Mouse (Mus musculus): ENCODE measurements at regions not wholly inside any gene's neighbourhood (a gene's known extent, or its start where the extent isn't known, plus 50 kb on each side); places are given as distances from the start of the nearest gene placed in this dataset.

DNA sequence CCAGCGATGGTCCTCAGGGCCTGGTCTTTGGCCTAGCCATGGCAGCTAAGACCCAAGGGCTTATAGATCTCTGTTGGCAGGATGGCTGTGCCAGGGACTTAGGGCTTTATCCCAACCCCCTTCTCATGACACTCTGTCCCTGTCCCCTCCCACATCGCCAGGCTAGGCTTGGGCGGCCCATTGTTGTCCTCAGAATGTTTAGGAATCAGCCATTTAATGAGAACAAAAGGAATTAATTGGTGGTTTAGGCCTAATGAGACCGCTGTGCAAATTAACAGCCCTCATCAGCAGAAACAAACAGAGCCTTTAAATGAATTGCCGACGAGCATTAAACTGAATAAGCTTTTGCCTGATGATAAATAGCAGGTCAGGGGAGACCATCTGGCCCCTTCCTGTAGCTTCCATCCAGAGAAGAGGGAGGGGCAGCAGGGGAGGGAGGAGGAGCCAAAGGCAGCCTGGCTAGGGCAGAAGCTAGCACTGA, 96.2 kb downstream of the Tle3 start:
- TF ChIP-seq CTCF (IDR thresholded peaks at IDR 0.05; ENCODE audit: low read depth, low read length) (no peak), GATA1 (IDR thresholded peaks at IDR 0.05; ENCODE audit: borderline replicate concordance, low read length) (no peak)

Data from G1E (cell line).